Mouse (Mus musculus): ENCODE data around the gene Hs6st2. TPM values are rescaled to one million over a fixed set of nuclear protein-coding genes. Genes with fewer than 3 reads are reported as not detected.

Gene Hs6st2
- polyA plus RNA-seq, 1 experiment from 2014 or later: 28.5 TPM

Other genes with a start within 250 kb of the Hs6st2 start
- 0.06 and 0.10 TPM in 2 replicates for gene Usp26, start 119.4 kb upstream of the Hs6st2 start, polyA plus RNA-seq (2016; fragmentation: Nextera tagmentation; extraction: Ambion mirVana)

All from limb, embryonic 12.5 days (tissue).